Mouse (Mus musculus): ENCODE data around the gene Pole2. TPM values are rescaled to one million over a fixed set of nuclear protein-coding genes. Genes with fewer than 3 reads are reported as not detected.

The Pole2 gene
- polyA plus RNA-seq, 2 experiments from 2014 or later = 8.6 to 9.1 TPM

- ATAC-seq = no peak
Measured at GRCm38 (mm10) chr12:69210056-69210979, 17.7 kb downstream of the Pole2 start.

GRCm38 (mm10) chr12:69208520-69208919 lies 19.5 kb downstream of the Pole2 start:
- no peak for ATAC-seq

- no peak for ATAC-seq
Measured at GRCm38 (mm10) chr12:69207926-69208325, 20.1 kb downstream of the Pole2 start.

GRCm38 (mm10) chr12:69207396-69207795 lies 20.6 kb downstream of the Pole2 start:
- no peak for ATAC-seq

- ATAC-seq = peak; percentile 32
Measured at GRCm38 (mm10) chr12:69204052-69204833, 23.8 kb downstream of the Pole2 start, which contains the start of gene Gm49384. Gene Gm49384 (minus strand): TSS chr12:69204267.

GRCm38 (mm10) chr12:69198985-69199384 lies 29.0 kb downstream of the Pole2 start:
- ATAC-seq = no peak

GRCm38 (mm10) chr12:69198164-69198535 lies 29.8 kb downstream of the Pole2 start, which contains the start of gene Dnaaf2:
Gene Dnaaf2 (minus strand): TSS chr12:69198429.
- ATAC-seq = peak; percentile 5

GRCm38 (mm10) chr12:69197378-69198163 lies 30.4 kb downstream of the Pole2 start:
- ATAC-seq = peak; percentile 69

- peak; percentile 75 for ATAC-seq
Measured at GRCm38 (mm10) chr12:69196444-69197377, 31.3 kb downstream of the Pole2 start, which contains the start of gene Gm49383. Gene Gm49383 (minus strand): TSS chr12:69197104.

GRCm38 (mm10) chr12:69192637-69193036 lies 35.4 kb downstream of the Pole2 start:
- no peak for ATAC-seq

- no peak for ATAC-seq
Measured at GRCm38 (mm10) chr12:69191396-69191795, 36.6 kb downstream of the Pole2 start.

- peak; percentile 73 for ATAC-seq
Measured at GRCm38 (mm10) chr12:69190522-69190921, 37.5 kb downstream of the Pole2 start.

- ATAC-seq = no peak
Measured at GRCm38 (mm10) chr12:69190074-69190473, 37.9 kb downstream of the Pole2 start.

GRCm38 (mm10) chr12:69186811-69187471 lies 41.1 kb downstream of the Pole2 start:
- no peak for ATAC-seq

- no peak for ATAC-seq
Measured at GRCm38 (mm10) chr12:69185371-69185770, 42.6 kb downstream of the Pole2 start.

GRCm38 (mm10) chr12:69184342-69185295 lies 43.4 kb downstream of the Pole2 start:
- ATAC-seq = peak; percentile 38

GRCm38 (mm10) chr12:69183583-69184308 lies 44.2 kb downstream of the Pole2 start, which contains the start of the genes Rpl36al and Mgat2:
Gene Rpl36al (minus strand): TSS chr12:69184083.
Gene Mgat2 (plus strand): TSS chr12:69184157.
- peak; percentile 96 for ATAC-seq

GRCm38 (mm10) chr12:69181800-69182199 lies 46.2 kb downstream of the Pole2 start:
- ATAC-seq = no peak

- ATAC-seq = no peak
Measured at GRCm38 (mm10) chr12:69179371-69179770, 48.6 kb downstream of the Pole2 start.
